Mouse (Mus musculus) intestine, postnatal 0 days (tissue): ENCODE results near the gene Grip1. TPM values are rescaled to one million over a fixed set of nuclear protein-coding genes. Genes with fewer than 3 reads are reported as not detected.

ENCODE experiments used
- ATAC-seq: fragments of 200-750 bp; cut with Nextera tagmentation; 2 replicates; pipeline ENCODE4 v1.8.0; 2017; ENCODE audit warnings: mild to moderate bottlenecking, moderate TSS enrichment, moderate library complexity
- H3K27ac ChIP-seq: fragments of 300-500 bp; sonication (generic); 2 replicates; pipeline ENCODE4 v1.5.1; 2014; ENCODE audit warnings: mild to moderate bottlenecking, low read depth, low read length, moderate library complexity
- H3K27me3 ChIP-seq: fragments of 300-500 bp; sonication (generic); replicated peaks from 2 replicates; pipeline ENCODE4 v1.6.1; 2014; ENCODE audit warnings: low read length, mixed read lengths; ENCODE audit not compliant: control insufficient read depth, insufficient read depth
- H3K36me3 ChIP-seq: fragments of 300-500 bp; sonication (generic); 2 replicates; pipeline ENCODE4 v1.6.1; 2014; ENCODE audit warnings: mild to moderate bottlenecking, moderate library complexity; ENCODE audit not compliant: control insufficient read depth, insufficient read depth
- H3K4me1 ChIP-seq: fragments of 300-500 bp; sonication (generic); replicated peaks from 2 replicates; pipeline ENCODE4 v1.6.1; 2014; ENCODE audit warnings: antibody characterized with exemption, low read length, mixed read lengths; ENCODE audit not compliant: control insufficient read depth, insufficient read depth
- H3K4me2 ChIP-seq: fragments of 300-500 bp; sonication (generic); replicated peaks from 2 replicates; pipeline ENCODE4 v1.6.1; 2014; ENCODE audit warnings: low read depth, mild to moderate bottlenecking, moderate library complexity
- H3K4me3 ChIP-seq: fragments of 300-500 bp; sonication (generic); 2 replicates; pipeline ENCODE4 v1.5.1; 2014; ENCODE audit warnings: low read depth, low read length
- H3K9ac ChIP-seq: fragments of 300-500 bp; sonication (generic); 2 replicates; pipeline ENCODE4 v1.6.1; 2014; ENCODE audit warnings: mild to moderate bottlenecking, low read depth, low read length
- H3K9me3 ChIP-seq: fragments of 300-500 bp; sonication (generic); 2 replicates; pipeline ENCODE4 v1.6.1; 2016; ENCODE audit warnings: mixed run types; ENCODE audit not compliant: control insufficient read depth
- CTCF ChIP-seq: sonication (generic); IDR thresholded peaks from 2 replicates; pipeline ENCODE4 v1.5.1; 2016; ENCODE audit warnings: low read depth, mild to moderate bottlenecking, control low read depth, antibody characterized with exemption, moderate library complexity
- WGBS: fragments of 180-500 bp; shearing (Covaris S2); extraction: QIAGEN DNeasy Blood & Tissue Kit; methylation state at CpG from one replicate; pipeline ENCODE4 v1.1.7; 2014; 5-methylcytosine and 5-hydroxymethylcytosine counted together
- polyA plus RNA-seq: library from polyadenylated mRNA; unstranded; fragments of >200 nt; fragmentation: Nextera tagmentation; extraction: Ambion mirVana; gene quantifications from 2 replicates; pipeline ENCODE4 v1.2.1, GENCODE M21; 2015

Gene Grip1
- polyA plus RNA-seq, 1 experiment from 2014 or later, result 0.48 TPM

- no peak for TF ChIP-seq CTCF
- Histone ChIP-seq H3K4me1 (peaks cover 5% of the 10 kb centered on the region; the same call in 1 of the 2 replicates), H3K4me3 (peak overlapping the region; percentile 62), H3K9ac (peak overlapping the region; percentile 51), H3K36me3 (no peaks in the 10 kb centered on the region), H3K4me2 (peak overlapping the region; percentile 100), H3K27ac (no peak overlapping the region), H3K9me3 (no peaks in the 10 kb centered on the region), H3K27me3 (peaks cover 10% of the 10 kb centered on the region; the same call in 1 of the 2 replicates)
- peak; percentile 61 for ATAC-seq
- WGBS, result under 1% methylated on average over 52 of the region's 57 CpGs
These were observed 557 bp downstream of the Grip1 start for GRCm38 (mm10) chr10:119454106-119454667.

DNA sequence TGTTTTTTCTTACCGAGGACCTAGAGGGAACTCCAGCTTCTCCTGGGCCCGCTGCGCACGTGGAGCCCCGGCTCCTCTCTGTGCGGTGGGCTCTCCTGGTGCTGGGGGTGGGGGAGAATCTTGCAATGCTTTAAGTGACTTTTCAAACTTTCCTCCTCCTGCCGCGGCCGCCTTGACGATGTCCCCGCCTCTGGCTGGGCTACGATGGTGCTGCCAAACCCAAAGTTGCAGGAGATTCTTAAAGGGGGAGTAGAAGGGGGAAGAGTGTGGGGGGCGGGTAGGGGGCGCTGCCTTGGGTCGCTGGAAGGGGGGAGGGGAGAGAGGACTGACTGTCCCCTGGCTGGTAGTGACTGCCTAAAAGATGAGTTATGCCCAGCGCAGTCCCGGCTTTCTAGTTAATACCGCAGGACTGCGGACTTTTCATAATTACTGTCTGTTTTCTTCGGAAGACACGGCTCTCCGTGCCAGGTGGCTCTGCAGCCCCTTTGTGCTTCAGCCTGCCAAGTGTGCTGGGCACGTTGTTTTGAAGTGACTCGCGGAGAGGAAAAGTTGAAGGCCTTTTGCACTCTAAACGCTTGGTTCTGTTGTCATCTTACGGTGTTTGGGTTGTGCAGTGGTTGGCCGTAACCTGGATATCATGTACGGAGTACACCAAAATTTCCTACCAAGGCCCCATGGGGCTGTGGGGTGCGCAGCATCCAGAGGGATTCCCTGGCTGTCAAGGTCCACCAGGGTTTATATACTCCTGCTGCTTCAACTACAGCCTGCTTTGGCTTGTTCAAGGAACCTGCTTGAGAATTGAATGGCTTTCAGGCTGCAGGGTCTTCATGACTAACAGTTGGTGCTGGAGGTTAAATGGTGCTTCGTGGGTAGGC is 1.3 kb downstream of the Grip1 start:
- Histone ChIP-seq H3K4me1 (peaks cover 5% of the 10 kb centered on the region; the same call in 1 of the 2 replicates), H3K27ac (no peak overlapping the region), H3K36me3 (no peaks in the 10 kb centered on the region), H3K4me3 (peak overlapping the region; percentile 62), H3K27me3 (peaks cover 10% of the 10 kb centered on the region; the same call in 1 of the 2 replicates), H3K9me3 (no peaks in the 10 kb centered on the region), H3K4me2 (peak overlapping the region; percentile 100), H3K9ac (peak overlapping the region; percentile 51)
- 1% methylated on average over 30 of the region's 31 CpGs for WGBS
- ATAC-seq, result no peak
- TF ChIP-seq CTCF, result no peak

- H3K4me1 ChIP-seq, result peaks cover 5% of the 10 kb centered on the region; the same call in 1 of the 2 replicates
- peaks cover 10% of the 10 kb centered on the region; the same call in 1 of the 2 replicates for H3K27me3 ChIP-seq
- no peak overlapping the region for H3K4me3 ChIP-seq
- ATAC-seq, result no peak
- 9% methylated on average over 10 of the region's 10 CpGs for WGBS
- peak overlapping the region; percentile 100 for H3K4me2 ChIP-seq
- no peaks in the 10 kb centered on the region for H3K36me3 ChIP-seq
- H3K9ac ChIP-seq, result no peak overlapping the region
- H3K27ac ChIP-seq, result no peak overlapping the region
- TF ChIP-seq CTCF, result peak; percentile 24
- no peaks in the 10 kb centered on the region for H3K9me3 ChIP-seq
These were observed 1.9 kb downstream of the Grip1 start for GRCm38 (mm10) chr10:119455543-119455940.

DNA sequence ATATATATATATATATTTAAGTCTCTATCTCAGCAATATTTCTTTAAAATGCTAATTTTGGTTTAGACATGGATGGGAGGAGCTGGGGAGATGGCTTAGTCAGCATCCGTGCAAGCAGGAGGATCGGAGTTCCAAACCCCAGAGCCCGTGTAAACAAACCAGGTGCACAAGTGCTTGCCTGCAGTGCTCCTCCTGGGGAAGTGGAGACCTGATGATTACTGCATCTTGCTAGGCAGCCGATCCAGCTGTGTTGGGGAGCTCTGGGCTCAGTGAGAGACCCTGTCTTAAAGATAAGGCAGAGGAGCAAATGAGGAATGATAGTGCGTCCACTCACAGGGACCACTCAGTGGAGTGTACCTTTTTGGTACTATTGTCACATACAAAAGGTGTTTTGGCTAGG is 3.5 kb downstream of the Grip1 start:
- no peak for ATAC-seq
- no peak overlapping the region for H3K4me2 ChIP-seq
- H3K9ac ChIP-seq, result no peak overlapping the region
- H3K4me3 ChIP-seq, result no peak overlapping the region
- 83% methylated on average over 5 of the region's 5 CpGs for WGBS
- TF ChIP-seq CTCF, result no peak
- peaks cover 5% of the 10 kb centered on the region; the same call in 1 of the 2 replicates for H3K4me1 ChIP-seq
- peaks cover 10% of the 10 kb centered on the region; the same call in 1 of the 2 replicates for H3K27me3 ChIP-seq
- no peaks in the 10 kb centered on the region for H3K36me3 ChIP-seq
- no peak overlapping the region for H3K27ac ChIP-seq
- H3K9me3 ChIP-seq, result no peaks in the 10 kb centered on the region

- Histone ChIP-seq H3K36me3 (no peaks in the 10 kb centered on the region), H3K4me3 (no peak overlapping the region), H3K4me2 (no peak overlapping the region), H3K9ac (no peak overlapping the region), H3K27ac (no peak overlapping the region), H3K4me1 (peaks cover 5% of the 10 kb centered on the region; the same call in 1 of the 2 replicates), H3K27me3 (no peaks in the 10 kb centered on the region; the same call in 1 of the 2 replicates), H3K9me3 (no peaks in the 10 kb centered on the region)
- no peak for ATAC-seq
- WGBS, result 92% methylated on average over 2 of the region's 2 CpGs
- no peak for TF ChIP-seq CTCF
These were observed 5.4 kb downstream of the Grip1 start for GRCm38 (mm10) chr10:119458991-119459390.

DNA sequence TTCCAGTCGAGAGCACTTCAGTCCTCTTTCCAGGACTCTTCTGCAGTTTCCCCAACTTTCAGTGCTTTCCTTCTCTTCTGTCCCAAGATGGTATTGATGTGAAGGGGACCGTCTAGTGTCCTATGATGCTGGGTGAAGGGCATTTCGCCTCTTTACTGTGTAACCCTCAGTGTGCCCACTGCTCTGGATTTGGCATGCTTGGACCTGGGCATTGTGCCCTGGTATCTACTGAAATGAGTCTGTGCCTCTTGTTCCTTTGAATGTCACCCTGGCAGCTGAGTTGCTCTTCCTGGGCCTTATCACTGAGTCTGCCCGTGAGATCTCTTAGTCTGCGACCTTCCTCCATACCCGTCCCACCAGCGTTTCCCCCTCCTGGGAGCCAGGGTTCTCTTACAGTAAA is 9.7 kb downstream of the Grip1 start:
- H3K9me3 ChIP-seq, result no peaks in the 10 kb centered on the region
- no peaks in the 10 kb centered on the region for H3K27me3 ChIP-seq
- no peak overlapping the region for H3K9ac ChIP-seq
- H3K36me3 ChIP-seq, result no peaks in the 10 kb centered on the region
- H3K4me3 ChIP-seq, result no peak overlapping the region
- H3K4me2 ChIP-seq, result no peak overlapping the region
- ATAC-seq, result no peak
- WGBS, result 85% methylated on average over 7 of the region's 7 CpGs
- no peaks in the 10 kb centered on the region for H3K4me1 ChIP-seq
- no peak overlapping the region for H3K27ac ChIP-seq
- TF ChIP-seq CTCF, result no peak
